Mouse (Mus musculus) left cerebral cortex, adult 18-20 months (tissue): ENCODE data around the gene Psd4. TPM values are rescaled to one million over a fixed set of nuclear protein-coding genes. Genes with fewer than 3 reads are reported as not detected.

Source experiments
- DNase-seq, 2 experiments: peaks; one replicate each; pipeline ENCODE4 v3.0.0; 2021 to 2022; ENCODE audit warnings: low spot score in 2 of 2, mixed read lengths in 1 of 2
- total RNA-seq, 2 experiments: library from RNA; stranded (reverse); gene quantifications; 2 replicates each; pipeline ENCODE4 v1.2.3; 2021

The Psd4 gene
- total RNA-seq, 2 experiments from 2014 or later, result 0.56 to 1.0 TPM

GRCm38 (mm10) chr2:24385111-24385961 lies 18.0 kb downstream of the Psd4 start:
- DNase-seq, result no peak

DNA sequence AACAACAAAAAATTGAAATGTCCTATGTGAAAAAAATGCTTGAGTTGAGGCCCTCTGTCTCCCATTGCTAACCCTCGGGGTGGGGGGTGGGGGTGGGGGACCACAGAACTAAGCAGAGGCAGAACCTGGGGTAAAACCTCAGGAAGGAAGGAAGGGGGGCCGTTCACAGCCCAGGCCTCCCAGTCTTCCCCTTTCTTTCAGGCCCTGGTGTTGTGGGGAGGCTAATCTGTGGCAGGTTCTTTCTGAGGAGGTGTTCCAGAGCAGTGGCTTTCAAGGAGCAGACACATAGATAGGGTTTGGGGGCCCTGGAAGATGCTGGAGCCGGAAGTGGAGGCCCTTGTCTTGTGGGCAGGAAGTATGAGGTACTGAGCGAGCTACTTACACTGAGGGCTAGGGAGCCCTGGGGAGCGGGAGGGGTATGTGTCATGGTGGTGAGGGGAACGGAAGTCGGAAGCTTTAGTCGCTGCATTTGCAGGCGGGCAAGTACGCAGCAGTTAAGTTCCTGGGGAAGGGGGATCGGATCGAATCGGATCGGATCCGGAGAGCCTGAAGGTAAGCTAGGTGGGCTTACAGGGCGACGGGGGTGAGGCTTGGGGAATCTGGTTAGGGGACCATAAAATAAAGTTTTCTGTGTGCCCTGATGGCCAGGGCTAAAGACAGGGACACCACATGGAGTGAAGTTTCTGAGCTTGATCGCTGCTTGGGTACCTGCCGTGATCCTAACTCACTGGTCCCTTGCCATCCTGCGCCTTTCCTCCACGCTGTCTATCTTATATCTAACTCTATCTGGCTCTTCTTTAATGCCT lies 19.0 kb downstream of the Psd4 start:
- no peak for DNase-seq

DNA sequence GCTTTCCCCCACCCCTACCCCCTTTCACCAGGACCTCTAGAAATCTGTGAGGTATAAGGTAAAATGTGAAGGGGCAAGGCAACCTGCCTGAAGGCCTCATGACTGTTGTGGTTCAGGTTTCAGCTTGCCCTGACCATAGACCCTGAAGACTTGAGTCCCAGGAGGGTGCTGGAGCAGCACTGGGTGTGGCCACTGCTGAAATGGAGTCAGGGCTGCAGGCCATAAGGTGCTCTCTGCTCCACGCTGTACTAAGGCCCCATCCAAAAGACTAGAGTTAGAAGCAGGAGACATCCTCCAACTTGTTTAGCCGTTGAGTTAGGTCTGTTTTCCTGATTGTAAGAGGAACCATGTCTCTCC lies 19.6 kb downstream of the Psd4 start:
- DNase-seq, result no peak

- peak; percentile 15 to 51 for DNase-seq
These were observed 20.2 kb downstream of the Psd4 start for GRCm38 (mm10) chr2:24387361-24388283.

- DNase-seq, result no peak
These were observed 25.9 kb downstream of the Psd4 start for GRCm38 (mm10) chr2:24393251-24393650.

GRCm38 (mm10) chr2:24397115-24397514 lies 29.7 kb downstream of the Psd4 start:
- DNase-seq, result no peak

GRCm38 (mm10) chr2:24400711-24401110 lies 33.3 kb downstream of the Psd4 start:
- no peak for DNase-seq

GRCm38 (mm10) chr2:24405345-24406012 lies 38.1 kb downstream of the Psd4 start:
- peak; percentile 63 to 69 for DNase-seq

DNA sequence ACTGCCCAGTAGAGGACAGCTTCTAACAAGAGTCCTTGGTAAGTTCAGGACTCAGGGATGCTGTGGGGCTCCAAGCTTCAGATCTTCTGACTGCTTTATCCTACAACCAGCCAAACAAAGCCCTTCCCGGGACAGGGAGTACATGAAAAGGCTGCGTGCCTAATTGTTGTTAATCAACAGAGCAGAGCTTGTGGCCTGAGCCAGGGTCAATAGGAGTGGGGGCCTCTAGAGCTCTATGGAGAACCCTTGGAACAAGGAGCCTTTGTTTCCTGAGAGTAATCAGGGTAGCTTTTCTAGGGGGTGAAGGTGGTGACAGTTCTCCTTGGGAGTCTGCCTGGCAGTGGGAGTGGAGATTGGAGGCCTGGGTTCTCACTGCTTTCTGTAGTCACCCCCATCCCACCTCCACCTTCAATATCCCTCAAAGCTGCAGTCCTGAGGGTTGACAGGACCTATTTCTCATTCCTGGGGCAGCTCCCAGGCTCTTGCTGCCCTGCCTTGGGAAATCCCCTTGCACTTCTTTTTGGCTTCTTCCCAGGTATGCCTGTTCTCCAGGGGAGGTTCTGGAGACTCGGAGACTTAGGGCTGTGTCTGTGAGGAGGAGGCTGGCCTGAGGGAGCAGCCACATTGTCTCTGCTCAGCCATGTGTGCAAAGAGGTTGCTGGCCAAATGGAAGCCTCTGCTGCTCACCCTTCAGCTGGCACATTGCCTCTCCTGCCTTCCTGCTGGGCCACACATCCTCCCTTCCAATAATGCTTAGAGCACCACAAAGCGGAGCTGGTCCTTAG lies 40.5 kb downstream of the Psd4 start:
- DNase-seq, result no peak

DNA sequence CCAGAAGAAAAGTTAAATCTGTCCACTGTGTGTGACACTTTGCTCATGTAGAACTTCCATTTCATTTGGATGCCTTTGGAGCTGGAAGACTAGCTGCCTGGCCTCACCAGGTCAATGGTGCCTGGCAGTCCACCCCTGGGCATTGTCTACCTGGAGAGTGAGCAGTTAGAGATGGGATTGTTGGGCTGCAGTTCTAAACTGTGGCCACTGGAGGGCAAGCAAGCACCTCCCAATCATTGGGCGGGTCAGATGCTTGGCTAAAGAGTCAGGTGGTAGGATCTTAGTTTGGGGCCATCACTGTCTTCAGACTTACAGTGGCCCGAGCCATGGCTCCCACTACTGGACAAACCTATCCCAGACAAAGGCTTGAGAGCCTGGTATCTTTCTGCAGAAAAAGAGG lies 41.8 kb downstream of the Psd4 start:
- peak; percentile 68 to 70 for DNase-seq

GRCm38 (mm10) chr2:24413172-24413571 lies 45.8 kb downstream of the Psd4 start:
- DNase-seq, result no peak

- DNase-seq, result no peak
These were observed 46.3 kb downstream of the Psd4 start for GRCm38 (mm10) chr2:24413677-24414076.

DNA sequence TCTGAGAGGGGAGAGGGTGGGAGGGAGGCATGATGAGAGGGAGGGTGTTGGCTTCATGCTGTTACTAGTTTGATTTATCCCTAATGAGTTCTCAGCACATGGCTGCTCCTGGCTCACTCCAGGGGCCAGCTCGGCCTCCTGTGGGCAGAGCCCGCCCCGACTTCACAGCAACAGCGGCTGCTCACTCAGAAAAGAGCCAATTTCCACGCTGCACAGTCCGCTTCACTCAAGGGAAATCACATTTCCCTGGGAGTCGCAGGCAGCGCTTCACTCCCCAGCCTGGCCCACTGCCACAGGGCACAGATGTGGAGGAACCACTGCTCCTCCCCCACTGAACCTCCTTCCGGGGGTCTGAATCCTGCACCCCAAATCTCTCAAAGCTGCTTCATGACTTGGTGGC lies 49.3 kb downstream of the Psd4 start:
- no peak for DNase-seq

DNA sequence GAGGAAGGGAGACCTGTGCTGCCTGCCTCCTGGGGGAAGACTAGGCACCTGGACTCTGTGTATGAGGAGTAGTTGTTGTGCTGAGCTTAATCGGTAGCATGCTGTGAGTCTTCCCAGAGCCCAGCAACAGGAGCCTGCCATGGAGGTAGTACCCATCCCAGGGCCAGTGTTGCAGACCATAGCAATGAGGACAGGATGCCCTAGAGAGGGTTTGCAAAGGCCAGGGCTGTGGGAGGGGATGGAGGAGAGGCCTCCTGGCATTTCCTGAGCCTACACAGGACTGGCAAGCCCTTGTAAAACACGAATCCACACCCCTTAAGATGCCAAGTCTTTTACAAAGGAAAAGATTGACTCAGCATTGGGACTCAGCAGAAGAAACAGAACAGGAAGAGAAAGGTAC lies 49.7 kb downstream of the Psd4 start:
- DNase-seq, result no peak

- no peak for DNase-seq
These were observed 50.2 kb downstream of the Psd4 start for GRCm38 (mm10) chr2:24417564-24417963.

GRCm38 (mm10) chr2:24421211-24421863 lies 54.0 kb downstream of the Psd4 start:
- no peak for DNase-seq

GRCm38 (mm10) chr2:24422815-24423214 lies 55.4 kb downstream of the Psd4 start:
- DNase-seq, result no peak

DNA sequence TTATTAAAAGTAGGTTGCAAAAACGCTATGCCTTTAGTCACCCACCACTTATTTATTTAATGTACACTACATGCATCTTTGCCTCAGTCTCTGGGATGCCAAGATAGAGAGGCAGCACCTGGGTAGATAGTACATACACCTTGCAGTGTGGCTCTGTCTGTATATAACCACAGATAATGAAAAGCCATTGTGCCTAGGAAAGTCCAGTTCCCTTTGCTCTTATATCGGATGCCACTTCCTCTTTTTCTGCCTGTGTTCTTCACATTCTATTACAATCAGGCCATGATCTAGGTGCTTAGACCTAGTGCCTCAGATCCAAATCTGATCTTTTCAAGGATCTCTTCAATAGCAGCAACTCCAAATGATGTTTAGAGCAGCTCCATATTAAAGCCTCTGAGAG lies 58.2 kb downstream of the Psd4 start:
- DNase-seq, result no peak

DNA sequence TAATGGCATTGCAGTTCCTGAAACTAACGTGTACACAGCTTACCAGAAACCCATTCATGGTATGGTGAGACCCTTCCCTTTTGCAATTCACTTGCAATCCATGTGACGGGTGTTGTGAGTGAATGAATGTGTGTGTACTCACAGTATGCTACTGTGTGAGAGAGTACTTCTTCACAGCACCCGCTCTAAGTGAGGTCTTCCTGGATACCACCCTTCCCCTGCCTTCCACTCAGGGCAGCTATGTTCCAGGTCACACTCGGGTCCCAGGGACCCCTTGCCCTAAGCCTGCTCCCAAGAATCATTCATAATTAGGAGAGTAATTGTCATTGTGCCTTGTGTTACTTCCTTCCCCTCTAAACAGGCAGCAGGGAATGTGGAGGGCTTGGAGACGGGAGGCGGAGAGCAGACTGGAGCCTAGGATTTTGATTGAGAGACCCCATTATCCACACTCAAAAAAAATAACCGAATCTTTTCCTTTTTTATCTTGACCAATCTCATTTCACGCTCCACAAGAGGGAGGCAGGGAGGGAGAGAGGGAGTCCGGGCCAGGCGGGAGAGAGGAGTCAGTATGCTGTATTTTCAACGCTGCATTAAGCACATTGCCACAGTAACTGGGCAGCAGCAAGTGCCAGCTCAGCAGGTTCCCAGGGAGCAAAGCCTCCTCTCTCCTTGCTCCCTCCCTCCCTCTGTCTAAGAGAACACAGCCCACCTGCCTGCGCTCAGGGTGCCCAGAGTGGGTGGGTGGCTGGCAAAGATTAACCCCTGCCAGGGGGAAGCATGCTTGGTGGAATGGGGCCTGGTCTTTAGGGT lies 60.7 kb downstream of the Psd4 start:
- no peak for DNase-seq
